Mouse (Mus musculus) c-Kit-positive CD71-negative TER-119-negative erythroid progenitor cells, embryonic 14.5 days (primary cell): ENCODE data around the gene Ipo7.
A peak's percentile ranks its signal among the peaks of the same experiment; 100 is the strongest.
"Not testable (repeated sequence)": the region's sequence is repeated elsewhere in the genome, so short reads cannot be mapped to it uniquely, and the experiment has no call there.

ENCODE experiments used
- DNase-seq: peaks from one replicate; pipeline ENCODE4 v3.0.0-alpha.2; 2013; ENCODE audit warnings: low read depth

Gene Ipo7

DNA sequence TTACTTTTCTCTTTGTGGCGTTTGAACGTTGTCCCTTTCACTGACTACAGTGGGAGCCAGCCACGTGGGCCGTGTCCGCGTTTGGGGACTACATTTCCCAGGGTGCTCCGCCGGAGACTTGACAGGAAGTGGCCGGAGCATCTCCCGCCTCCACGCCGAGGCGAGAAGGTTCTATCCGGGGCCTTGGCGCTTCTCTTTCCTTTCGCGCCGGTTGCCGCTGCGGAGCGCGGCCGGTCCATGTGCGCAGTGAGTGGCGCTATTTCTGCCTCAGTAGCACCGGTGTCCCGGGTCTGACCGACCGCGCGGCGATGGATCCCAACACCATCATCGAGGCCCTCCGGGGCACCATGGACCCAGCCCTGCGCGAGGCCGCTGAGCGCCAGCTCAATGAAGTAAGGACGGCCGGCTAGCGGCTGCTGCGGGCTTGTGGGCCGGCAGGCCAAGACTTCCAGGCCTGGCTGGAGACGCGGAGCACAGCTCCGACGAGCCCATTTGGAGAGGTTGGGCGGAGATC is at the start of gene Ipo7:
Gene Ipo7 (plus strand): TSS at position 158 of the 514 bp plus-strand sequence.
- peak; percentile 80 for DNase-seq

DNA sequence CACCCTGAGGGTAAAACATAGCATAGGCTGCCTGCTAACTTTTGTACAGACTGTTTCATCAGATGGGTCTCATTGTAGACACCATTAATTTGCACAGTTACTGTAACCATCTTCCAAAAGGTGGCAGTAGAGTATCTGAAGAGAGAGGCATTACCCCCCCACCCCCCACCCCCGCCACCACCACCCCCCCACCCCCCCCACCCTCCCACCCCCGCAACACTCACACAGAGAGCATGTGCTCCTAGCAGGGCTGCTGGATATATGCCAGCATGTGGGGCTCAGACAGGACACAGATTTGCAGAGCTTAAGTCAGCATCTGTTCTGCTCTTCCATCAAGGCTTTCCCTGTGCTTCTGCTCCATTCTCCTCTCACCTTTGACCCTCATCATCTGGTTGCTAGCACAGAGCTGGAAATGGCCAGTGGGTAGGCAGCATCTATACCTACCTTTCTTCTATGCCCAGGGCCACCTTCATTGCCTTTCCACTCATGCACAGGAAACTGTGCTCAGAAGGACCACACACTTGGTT is 49.1 kb upstream of the Ipo7 start:
- no peak for DNase-seq

DNA sequence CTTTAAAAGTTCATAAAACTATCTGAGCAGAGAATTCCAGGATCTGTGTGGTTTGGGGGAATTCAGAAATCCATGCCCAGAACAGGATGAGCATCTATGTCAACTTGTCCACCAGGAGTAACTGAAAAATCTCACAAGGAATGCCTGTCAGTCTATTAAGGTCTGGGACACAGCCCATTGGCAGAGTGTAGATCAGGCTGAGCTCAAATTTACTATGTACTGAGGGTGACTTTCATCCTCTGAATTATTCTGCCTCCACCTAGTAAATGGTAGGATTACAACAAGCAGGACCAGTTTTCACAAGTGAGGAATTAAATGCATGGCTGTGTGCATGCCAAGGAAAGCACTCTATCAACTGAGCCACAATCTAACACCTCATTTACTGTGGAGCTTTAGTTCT is 48.5 kb upstream of the Ipo7 start:
- DNase-seq, result no peak

DNA sequence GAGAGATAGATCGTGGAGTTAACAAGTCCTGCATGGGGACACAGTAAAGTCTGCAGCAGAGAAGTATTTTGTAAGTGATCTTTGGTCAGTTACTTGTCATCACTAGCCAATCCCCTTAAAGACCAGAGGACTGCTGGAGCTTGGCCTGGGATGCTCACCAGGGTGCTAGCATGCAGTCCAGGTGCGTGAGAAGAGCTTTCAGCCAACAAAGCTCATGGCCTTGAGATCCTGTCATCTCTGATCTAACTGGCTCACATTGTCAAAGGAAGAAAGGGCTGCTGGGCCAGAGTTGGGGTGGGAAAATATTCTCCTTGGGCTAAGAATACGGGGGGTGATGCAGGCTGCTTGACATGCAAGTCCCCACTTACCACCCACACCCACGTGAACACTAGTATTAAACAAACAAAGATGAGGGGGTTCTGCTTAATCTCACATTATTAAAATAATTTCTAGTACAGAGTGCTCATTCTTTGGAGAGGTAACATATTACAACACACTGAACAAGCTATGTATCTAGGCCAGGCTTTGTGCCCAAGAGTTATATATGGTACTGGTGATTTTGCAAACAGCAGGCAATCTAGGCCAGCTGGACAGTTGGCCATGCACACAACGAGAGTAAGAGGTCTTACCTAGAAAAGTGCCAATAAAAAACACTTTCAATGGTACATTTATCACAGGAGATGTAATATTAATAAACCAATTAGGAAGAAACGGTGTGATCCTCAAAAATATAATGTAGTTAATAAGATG is 41.9 kb upstream of the Ipo7 start:
- DNase-seq, result no peak

DNA sequence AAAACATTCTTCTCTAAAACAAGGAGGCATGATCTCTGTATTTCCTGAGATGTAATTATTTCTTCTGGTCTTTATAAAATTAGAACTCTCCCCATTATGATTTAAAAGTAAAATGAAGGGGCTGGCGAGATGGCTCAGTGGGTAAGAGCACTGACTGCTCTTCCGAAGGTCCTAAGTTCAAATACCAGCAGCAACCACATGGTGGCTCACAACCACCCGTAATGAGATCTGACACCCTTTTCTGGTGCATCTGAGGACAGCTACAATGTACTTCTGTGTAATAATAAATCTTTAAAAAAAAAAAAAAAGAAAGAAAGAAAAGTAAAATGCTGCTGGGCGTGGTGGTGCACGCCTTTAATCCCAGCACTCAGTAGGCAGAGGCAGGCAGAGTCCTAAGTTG is 40.9 kb upstream of the Ipo7 start:
- not testable (repeated sequence) for DNase-seq

DNA sequence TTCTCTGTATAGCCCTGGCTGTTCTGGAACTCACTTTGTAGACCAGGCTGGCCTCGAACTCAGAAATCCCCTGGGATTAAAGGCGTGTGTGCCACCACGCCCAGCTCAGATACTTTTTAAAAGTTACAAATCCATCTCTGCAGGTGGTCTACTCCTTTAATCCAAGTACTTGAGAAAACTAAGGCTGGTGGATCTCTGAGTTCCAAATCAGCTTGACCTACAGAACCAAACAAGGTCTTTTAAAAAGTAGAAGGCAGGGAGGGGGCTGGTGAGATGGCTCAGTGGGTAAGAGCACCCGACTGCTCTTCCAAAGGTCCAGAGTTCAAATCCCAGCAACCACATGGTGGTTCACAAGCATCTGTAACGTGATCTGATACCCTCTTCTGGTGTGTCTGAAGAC is 33.5 kb upstream of the Ipo7 start:
- DNase-seq, result not testable (repeated sequence)

DNA sequence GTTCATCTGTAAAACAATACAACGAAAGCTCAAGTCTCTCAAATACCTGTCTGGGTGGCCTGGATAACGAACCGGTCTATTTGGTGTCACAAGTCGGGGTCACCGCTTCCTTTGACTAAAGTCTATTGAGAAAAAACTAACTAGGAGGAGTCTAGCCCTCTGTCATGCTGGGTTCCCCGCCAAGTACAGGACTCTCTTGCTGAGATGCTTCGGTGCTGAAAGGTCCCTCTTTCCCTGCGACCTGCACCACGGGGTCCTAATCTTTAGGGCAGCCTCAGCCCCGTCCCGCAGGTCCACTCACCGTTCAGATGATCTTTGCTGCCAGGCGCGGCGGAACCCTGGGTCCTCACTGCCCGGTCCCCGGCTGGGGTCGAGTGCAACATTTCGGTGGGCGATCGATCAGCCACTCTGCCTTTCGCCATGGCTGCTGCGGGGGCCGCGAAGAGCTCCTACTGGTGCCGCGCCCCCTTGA is 32.4 kb upstream of the Ipo7 start:
- DNase-seq, result no peak

DNA sequence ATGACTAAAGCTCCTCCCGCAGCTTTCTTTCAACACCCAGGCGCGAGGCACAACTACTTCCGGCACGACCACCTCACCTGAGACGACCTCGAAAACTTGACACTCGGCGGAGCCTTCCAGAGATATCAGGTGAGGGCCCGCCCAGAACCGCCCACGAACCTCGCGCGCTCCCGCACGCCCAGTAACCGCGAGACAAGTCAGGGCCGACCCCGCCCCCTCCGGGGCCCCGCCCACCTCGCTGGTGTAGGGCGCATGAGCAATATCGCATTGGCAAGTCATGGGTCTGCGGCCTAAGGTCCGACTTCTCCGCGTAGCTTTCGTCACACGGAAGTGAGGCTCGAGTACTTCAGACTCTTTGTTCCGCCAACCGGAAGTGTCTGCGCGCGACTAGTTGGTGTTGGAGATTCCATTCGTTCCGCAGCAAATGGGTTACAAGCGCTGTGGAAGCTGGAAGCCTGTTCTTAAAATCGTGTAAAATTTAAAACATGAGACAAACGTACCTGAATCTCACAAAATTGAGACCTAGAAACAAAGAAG is 31.9 kb upstream of the Ipo7 start:
- peak; percentile 95 for DNase-seq

DNA sequence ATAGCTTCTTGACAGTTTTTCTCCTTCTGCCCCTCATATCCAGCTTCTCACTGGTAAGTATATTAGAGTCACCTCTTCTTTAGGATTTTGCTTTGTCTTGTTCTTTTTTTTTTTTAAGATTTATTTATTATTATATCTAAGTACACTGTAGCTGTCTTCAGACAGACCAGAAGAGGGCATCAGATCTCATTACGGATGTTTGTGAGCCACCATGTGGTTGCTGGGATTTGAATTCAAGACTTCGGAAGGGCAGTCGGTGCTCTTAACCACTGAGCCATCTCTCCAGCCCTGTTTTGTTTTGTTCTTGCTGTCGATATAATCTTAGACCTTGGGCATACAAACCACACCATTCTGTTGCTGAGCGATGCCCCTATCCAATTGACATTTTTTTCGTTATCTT is 31.3 kb upstream of the Ipo7 start, which contains the start of gene Tmem41b:
Gene Tmem41b (minus strand): TSS at position 155 of the 400 bp plus-strand sequence.
- DNase-seq, result not testable (repeated sequence)

DNA sequence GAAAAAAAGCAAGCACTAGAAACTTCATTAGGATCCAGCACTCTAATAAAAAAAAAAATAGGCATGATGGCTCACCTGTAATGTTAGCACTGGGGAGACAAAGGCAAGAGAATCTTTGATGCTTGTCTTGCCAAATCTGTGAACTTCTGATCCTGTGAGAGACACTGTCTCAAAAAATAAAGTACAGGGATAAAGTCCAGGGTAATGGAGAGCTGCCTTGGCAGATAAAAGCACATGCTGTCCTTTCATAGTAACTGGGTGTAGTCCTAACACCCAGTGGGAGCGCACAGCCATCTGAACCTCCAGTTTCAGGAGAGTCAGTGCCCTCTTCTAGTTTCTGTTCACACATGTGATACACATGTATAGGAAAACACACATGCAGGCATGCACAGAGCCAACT is 26.8 kb upstream of the Ipo7 start:
- no peak for DNase-seq

DNA sequence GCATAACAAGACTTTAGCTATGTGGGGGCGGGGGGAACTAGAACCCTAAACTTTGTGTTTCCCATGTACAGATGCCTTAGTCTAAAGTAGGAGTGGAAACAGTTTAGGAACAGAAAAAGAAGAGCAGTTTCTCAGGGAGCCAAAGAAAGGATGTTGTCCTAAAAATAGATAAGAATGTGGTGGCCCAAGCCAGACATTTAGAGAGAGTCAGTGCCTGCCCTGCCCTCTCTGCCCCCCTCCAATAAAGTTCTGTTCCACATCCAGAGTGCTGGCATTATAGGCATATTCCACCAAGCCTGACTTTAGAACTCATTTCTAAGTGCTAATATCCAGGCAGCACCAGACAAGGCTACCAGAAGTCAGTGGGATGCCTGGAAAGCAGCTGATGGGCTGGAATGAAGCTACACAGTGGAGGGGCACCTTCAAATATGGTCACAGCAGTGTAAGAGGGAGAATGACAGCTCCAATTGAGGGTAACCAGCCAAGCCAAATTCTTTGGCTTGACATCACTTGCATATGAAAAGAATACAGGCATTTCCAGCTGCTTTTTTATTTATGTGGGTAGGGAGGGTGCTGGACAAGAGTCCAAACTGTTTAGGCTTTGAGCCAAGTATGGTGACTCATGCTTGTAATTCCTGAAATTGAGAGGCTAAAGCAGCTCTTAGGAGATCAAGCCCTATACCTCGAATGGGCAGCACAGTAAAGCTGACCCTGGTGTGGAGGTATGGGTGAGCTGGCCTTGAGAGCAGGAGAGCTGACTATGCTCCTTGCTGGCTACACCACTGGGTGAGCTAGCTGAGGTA is 24.7 kb upstream of the Ipo7 start:
- DNase-seq, result no peak

DNA sequence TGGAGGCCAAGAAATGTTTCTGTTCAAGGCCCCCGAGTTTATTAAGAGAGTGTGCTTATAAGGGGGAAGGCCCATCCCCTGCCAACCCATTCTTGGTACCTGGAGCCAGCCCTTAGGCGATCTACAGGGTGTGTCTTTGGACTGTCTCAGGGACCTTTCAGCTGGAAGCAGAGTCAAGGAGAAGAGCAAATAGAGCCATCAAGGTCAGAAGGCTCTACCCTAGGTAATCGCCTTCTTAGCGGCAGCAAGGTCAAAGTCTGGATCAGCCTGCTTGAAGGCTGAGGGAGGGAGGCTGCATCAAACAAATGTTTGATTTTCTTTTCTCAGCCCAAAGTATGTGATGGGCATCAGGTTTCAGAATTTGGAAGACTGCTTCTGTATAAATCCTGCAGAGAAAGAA is 19.7 kb upstream of the Ipo7 start:
- no peak for DNase-seq

DNA sequence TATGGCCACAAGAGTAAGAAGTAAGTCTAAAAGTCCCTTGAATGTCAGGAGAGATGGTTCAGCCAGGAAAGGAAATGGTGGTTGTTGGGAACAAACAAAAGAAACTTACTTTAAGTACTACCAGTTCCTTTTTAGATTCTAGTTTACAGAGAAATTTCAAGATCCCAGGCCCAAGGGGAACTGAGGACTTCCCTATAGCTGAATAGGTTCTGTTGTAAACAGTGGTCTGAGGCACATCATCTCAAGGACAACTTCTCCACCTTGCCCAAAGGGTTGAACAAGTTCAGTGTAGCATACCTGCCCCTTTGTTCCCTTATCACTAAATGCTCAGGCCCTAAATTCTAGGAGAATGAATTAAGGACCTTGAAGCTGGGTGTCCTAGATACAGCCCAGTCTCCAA is 16.0 kb upstream of the Ipo7 start:
- DNase-seq, result no peak

DNA sequence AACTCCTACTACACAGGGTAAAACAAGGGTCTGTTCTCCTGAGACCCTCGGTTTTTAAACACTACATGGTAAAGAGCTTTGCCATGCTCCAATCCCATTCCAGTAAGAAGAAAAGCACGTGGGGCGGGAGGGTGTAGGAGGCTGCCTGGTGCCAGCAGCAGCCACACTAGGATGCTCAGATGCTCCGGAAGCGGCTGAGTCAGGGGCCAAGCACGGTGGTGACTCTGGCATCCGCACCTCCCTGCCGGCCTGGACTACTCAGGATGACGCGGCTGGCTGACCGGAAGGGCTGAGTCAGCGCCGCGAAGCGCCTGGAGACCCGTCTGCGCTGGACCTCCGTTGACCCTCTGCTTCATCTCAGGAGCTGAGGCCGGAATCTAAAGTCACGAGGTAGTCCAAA is 15.1 kb upstream of the Ipo7 start:
- DNase-seq, result no peak

DNA sequence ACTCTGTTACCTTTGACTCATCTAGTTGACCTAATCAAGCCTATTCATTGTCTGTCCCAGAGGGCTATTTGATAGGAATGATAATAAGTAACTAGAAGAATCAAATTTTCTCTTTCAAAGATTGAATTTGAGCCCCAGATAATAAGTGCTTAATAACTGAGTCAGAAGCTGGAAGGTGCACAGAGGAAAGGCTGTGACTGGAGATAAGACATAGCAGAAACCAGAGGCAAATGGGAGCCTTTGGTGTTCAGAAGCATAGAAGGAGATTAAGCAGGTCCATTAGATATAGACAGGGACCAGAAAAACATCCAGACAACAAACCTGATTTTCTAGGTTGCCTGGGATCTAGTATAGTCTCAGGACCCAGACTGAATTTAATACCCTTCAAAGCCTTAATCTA is 12.1 kb upstream of the Ipo7 start:
- DNase-seq, result no peak

DNA sequence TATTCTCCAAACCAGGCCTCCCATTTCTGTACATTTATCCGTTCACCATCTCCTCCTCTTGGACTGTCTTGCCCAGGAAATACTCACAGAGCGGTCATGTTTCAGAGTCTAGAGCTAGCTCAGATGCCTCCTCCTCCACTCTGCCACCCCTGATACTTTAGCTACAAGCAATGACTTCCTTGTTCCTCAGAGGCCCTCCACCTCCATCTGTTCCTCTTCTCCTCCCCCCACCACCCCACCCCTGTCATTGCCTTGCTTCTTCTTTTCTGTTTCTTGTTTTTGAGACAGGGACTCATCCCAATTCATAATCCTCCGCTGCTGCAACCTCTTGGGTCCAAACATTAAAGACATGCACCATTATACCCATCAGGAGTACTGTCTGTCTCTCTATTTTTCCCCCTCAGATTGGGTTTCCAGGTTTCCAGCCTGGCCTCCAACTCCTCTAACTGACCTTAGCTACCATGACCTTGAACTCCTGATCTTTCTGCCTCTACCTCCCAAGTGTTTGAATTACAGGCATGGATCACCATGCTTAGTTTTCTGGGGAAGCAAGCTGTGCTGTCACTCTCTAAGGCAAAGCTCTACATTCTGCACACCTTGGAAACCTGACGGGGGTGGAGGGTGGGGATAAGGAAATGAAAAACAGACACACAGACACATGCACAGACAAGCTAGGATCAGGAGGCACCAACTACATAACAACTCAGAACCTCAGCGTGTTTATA is 11.4 kb upstream of the Ipo7 start:
- DNase-seq, result no peak

DNA sequence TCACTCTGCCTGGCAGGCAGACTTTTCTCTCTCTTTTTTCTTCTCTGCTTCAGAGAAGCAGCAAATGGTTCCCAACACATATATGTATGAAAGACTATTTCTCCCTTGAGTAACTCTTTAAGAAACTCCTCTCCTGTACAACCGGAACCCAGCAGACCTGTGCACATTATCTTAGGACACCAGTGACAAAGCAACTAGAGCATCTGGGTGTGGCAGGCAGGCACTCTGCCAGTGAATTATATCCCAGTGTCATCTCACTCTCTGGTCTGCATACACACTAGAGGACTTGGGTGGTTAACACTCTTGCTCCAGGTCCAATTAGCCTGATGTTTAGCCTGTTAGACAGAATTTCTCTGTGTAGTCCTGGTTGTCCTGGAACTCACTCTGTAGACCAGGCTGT is 9.6 kb upstream of the Ipo7 start:
- no peak for DNase-seq

DNA sequence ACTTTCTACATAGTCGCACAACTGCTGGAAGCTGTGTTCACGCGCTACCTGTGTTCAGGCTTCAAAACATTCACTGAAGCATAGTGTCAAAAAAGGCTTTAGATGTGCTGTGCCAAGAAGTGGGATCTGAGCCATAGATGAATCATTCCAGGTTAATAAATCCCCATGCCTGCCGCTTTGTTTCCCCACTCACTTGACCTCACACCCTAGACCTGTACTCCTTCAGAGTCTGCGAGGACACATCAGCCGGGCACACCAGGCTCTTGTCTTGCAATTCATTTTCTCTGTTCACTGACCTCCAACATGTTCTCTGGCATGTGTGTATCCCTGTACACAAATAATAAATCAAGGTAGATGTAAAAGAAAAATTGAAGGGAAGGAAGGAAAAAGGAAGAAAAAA is 9.0 kb upstream of the Ipo7 start:
- no peak for DNase-seq

DNA sequence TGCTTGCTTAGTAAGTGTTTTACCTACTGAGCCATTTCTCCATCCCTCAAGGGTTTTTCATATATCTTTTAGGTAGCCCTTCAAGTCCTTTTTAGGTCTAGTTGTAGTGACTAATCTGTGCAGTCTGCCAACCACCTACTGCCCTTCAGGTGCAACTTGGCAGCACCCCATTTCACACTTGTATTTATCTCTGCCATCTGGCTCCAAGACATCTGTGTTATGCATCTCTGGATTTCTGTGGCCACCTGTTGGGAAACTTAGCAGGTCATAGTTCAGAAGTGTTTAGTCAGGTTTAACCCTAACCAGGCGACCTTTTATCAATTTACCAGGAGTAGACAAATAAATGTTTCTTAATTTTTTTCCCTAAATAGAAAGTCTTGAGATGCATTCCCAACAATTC is 6.7 kb upstream of the Ipo7 start:
- DNase-seq, result no peak

DNA sequence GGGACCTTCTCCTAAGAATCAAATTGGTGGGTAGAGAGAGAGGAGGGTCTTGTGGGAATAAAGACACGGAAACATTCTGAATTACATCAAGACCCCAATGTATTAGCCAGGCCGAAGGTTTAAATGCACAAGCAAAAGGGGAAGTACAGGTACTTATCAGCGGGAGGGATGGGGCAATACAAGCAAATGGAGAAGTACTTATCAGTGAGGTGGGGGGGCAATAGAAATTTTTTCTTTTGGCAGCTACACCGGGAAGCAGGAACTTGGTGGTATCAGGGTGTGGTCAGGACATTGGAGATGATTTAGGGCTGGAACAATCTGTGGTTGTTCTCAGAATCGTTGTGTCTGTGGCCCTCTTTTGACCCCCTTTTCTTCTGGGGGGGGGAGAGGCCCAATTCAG is 3.8 kb upstream of the Ipo7 start:
- DNase-seq, result no peak

DNA sequence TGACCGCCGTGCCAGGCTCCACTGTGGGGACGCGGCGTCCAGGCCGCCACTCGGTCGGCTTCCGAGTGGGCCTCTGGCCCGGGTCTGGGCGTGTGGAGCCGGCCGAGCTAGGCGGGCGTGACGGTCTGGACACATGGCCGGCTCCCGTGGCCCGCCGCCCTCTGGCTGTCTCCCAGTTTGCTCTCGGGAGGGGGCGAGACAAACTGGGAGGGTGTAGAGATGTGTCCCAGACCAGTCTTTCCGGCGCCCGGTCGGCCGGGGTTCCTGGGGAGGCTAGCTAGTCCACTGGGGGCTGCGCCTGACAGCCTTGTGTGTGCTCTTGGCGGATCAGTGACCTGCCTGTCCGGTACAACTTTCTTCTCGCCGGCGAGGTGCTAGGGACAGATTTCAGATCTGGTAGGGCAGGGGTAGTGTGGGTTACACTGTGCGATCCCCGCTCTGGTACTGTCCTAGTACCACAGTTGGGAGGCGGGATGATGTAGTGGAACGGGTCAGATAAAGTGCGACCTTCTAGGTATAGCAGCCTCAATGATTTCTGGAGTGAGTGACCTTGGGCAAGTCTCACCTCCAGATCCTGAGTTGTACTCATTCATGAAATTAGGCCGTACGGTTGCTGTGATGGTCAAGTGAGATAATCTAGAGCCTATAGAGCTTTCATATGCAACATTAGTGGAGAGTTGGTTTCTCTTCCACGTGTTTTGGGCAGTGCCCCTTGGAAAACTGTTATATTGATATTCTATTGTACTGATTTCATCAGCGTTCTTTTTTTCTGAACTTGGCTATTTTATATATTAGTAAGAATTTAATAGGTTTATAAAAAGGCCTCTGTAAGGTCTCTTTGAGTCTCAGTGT is 783 bp downstream of the Ipo7 start:
- no peak for DNase-seq
